Mouse (Mus musculus) bone marrow, adult 2 months (tissue): Measurements from ENCODE around the gene Sidt1.

Experiments used
- CTCF ChIP-seq: fragments of 200-500 bp; IDR thresholded peaks from 2 replicates; pipeline ENCODE4 v1.5.1; 2011; ENCODE audit warnings: low read length, control low read depth; ENCODE audit not compliant: control insufficient read depth, insufficient read depth
- POLR2A ChIP-seq: fragments of 200-500 bp; IDR thresholded peaks from 2 replicates; pipeline ENCODE4 v1.6.1; 2011; ENCODE audit warnings: low read depth, mild to moderate bottlenecking, control low read depth, low read length, borderline replicate concordance; ENCODE audit not compliant: control insufficient read depth

DNA sequence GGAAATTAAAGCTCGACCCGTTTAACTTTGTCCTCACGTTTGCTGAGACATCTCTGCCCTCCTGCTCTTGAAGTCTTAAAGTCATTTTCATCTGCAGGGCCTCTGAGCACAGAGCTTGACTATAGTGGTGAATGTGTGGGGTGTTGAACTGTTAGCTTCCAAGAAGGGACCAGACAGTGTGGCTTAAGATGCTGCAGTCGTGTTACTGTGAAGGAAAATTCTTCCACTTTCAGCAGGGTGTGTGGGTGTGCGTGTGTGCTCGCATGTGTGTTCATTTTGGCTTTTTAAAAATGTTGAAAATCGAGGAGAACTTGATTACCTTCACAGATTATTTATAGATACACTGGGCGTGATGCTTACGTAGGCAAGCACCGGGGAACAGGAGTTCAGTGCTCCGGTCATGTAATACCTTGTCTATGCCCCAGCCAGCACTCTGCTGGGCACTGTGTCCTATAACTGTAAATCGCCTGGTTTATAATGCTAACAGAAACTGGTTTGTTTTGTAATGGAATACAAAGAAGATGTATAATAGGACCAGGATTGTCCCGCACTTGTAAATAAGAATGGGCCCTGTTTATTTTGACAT lies 106.2 kb downstream of the Sidt1 start:
- TF ChIP-seq CTCF: no peak
- TF ChIP-seq POLR2A: no peak
